Mouse (Mus musculus): ENCODE measurements around the gene Akt3. TPM values are rescaled to one million over a fixed set of nuclear protein-coding genes. Genes with fewer than 3 reads are reported as not detected.

Akt3 gene
- polyA plus RNA-seq, 1 experiment from 2014 or later = 7.1 TPM

DNA sequence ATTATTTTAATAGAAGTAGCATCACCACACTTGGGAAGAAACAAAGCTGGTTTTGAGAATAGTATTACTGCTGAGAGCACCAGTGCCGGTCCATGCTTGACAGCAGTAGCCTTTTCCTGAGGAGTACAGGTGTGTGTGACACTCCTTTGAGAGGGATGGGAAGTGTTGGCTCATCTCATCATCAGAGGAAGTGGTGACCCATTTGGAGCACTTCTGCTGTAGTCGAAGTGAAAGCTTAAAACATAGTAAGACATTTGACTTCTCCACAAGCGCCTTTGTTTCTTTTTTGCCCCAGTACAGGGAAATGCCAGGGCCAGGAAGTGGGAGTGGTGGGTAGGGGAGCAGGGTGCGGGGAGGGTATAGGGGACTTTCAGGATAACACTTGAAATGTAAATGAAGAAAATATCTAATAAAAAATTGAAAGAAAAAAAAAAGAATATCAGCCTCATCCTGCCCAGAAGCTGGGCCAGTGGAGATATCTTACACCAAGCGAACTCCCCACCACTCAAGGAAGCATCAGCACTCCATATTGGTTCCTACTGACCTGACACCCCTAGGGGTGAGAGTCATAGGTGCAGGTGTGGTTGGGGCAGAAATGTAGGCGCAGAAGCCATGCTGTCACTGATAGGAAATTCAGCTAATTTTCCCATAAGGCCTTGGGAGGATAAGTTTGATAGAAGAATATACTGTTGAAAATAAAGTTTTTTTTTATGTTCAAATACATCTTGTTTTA lies 284.5 kb downstream of the Akt3 start:
- Histone ChIP-seq H3K4me1 (ENCODE audit: control insufficient read depth, insufficient read depth, low read length) (no peaks in the 10 kb centered on the region), H3K9me3 (replicated peaks; ENCODE audit: control insufficient read depth, low read length) (no peaks in the 10 kb centered on the region), H3K36me3 (ENCODE audit: control insufficient read depth, insufficient read depth, low read length) (no peaks in the 10 kb centered on the region; the same call in 1 of the 2 replicates), H3K27me3 (ENCODE audit: control insufficient read depth, insufficient read depth, low read length) (no peaks in the 10 kb centered on the region), H3K9ac (ENCODE audit: low read depth, low read length) (no peak overlapping the region), H3K4me2 (no peak overlapping the region), H3K4me3 (ENCODE audit: low read depth, low read length) (no peak overlapping the region), H3K27ac (ENCODE audit: low read depth, low read length) (no peak overlapping the region)
- WGBS (ENCODE audit: insufficient replicate concordance) = 80% methylated on average over 6 of the region's 6 CpGs
- ATAC-seq (replicated peaks; ENCODE audit: insufficient number of reproducible peaks, low FRiP score, low TSS enrichment) = no peak

DNA sequence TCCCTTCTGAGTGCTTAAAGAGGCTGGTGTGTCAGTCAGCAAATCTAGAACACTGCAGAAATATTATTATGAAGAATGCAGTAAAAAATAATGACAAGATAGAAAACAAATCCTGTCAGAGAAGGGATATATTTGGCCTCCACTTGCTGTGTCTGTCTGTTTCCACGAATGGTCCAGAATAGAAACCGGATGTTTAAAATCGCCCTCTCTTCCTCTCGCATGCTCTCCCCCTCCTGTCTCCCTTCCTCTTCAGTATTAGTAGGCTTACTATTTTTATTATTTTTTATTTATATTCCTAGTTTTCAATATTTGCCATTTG lies 286.6 kb downstream of the Akt3 start:
- H3K27me3 ChIP-seq (ENCODE audit: control insufficient read depth, insufficient read depth, low read length) = no peaks in the 10 kb centered on the region
- no peaks in the 10 kb centered on the region; the same call in 1 of the 2 replicates for H3K4me1 ChIP-seq (ENCODE audit: control insufficient read depth, insufficient read depth, low read length)
- WGBS (ENCODE audit: insufficient replicate concordance) = 76% methylated on average over 4 of the region's 4 CpGs
- H3K4me2 ChIP-seq = no peak overlapping the region
- ATAC-seq (replicated peaks; ENCODE audit: insufficient number of reproducible peaks, low FRiP score, low TSS enrichment) = no peak
- H3K4me3 ChIP-seq (ENCODE audit: low read depth, low read length) = no peak overlapping the region
- no peaks in the 10 kb centered on the region; the same call in 1 of the 2 replicates for H3K36me3 ChIP-seq (ENCODE audit: control insufficient read depth, insufficient read depth, low read length)
- H3K27ac ChIP-seq (ENCODE audit: low read depth, low read length) = no peak overlapping the region
- no peak overlapping the region for H3K9ac ChIP-seq (ENCODE audit: low read depth, low read length)
- H3K9me3 ChIP-seq (replicated peaks; ENCODE audit: control insufficient read depth, low read length) = no peaks in the 10 kb centered on the region

DNA sequence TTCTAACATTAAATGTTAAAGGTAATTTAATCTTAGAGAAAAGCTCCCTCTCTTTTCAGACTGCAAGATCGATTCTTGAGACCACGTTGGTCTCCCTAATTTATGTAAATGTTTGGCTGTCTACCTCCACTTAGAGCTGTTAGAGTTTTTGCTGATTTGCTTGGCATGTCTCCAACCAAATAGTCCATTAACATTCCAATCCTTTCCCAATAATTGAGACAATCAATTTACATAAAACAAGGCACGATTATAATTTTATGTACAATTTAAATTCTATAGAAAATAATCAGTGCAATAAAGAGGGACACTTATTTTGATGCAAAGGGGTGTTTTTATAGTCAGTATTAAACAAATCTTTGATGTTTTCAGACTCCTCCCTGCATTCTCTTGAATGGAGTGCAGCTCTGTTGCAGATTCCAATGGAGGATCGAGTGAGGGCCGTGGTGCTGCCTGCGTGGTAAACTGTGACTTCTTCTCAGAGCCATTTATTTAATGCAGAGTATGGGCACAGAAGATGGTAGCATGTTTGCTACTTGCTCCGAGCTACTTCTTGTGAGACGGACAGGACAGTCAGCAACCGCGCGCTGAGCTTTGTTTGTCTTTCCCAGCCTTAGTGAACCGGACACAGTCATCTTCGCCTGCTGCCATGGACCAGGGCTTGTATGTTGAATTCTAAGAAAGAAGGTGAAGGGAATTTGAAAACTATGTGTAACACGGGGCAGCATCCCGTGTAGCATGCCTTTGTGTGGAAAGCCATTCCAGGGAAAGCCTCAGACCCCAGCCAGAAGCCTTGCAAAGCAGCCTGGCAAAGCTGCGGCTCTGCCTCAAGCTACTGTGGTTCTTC lies 287.1 kb downstream of the Akt3 start:
- no peaks in the 10 kb centered on the region; the same call in 1 of the 2 replicates for H3K4me1 ChIP-seq (ENCODE audit: control insufficient read depth, insufficient read depth, low read length)
- WGBS (ENCODE audit: insufficient replicate concordance) = 76% methylated on average over 16 of the region's 16 CpGs
- ATAC-seq (replicated peaks; ENCODE audit: insufficient number of reproducible peaks, low FRiP score, low TSS enrichment) = no peak

More for the DNA sequence above, 287.1 kb downstream of the Akt3 start:
- Histone ChIP-seq H3K4me3 (ENCODE audit: low read depth, low read length) (no peak overlapping the region), H3K9me3 (replicated peaks; ENCODE audit: control insufficient read depth, low read length) (no peaks in the 10 kb centered on the region), H3K27ac (ENCODE audit: low read depth, low read length) (no peak overlapping the region), H3K9ac (ENCODE audit: low read depth, low read length) (no peak overlapping the region), H3K27me3 (ENCODE audit: control insufficient read depth, insufficient read depth, low read length) (no peaks in the 10 kb centered on the region), H3K4me2 (no peak overlapping the region), H3K36me3 (ENCODE audit: control insufficient read depth, insufficient read depth, low read length) (no peaks in the 10 kb centered on the region; the same call in 1 of the 2 replicates)

Other genes starting within 250 kb of the Akt3 start
- gene Zbtb18, start 184.1 kb upstream of the Akt3 start, polyA plus RNA-seq (2014; fragmentation: Nextera tagmentation; extraction: Ambion mirVana) = 3.0 and 3.2 TPM in 2 replicates